Mouse (Mus musculus) spleen, adult 2 months (tissue): Measurements from ENCODE around the gene Psmd6.

Source experiments
- CTCF ChIP-seq: fragments of 200-500 bp; IDR thresholded peaks from 2 replicates; pipeline ENCODE4 v1.5.1; 2011; ENCODE audit warnings: mild to moderate bottlenecking, inconsistent platforms; ENCODE audit not compliant: insufficient read depth, insufficient read length, insufficient replicate concordance; ENCODE audit errors: extremely low read depth
- POLR2A ChIP-seq: fragments of 200-500 bp; IDR thresholded peaks from 2 replicates; pipeline ENCODE4 v1.6.1; 2011; ENCODE audit warnings: low read depth, low read length, inconsistent platforms

- peak; percentile 99 for TF ChIP-seq CTCF
- TF ChIP-seq POLR2A, result peak; percentile 37; the same call in 1 of the 2 replicates
Observed at GRCm38 (mm10) chr14:14120230-14121096, at the start of gene Psmd6.
